Mouse (Mus musculus) liver, embryonic 12.5 days (tissue): ENCODE measurements at regions not wholly inside any gene's neighbourhood (a gene's known extent, or its start where the extent isn't known, plus 50 kb on each side); places are given as distances from the start of the nearest gene placed in this dataset.

Source experiments
- ATAC-seq: fragments of 200-750 bp; cut with Nextera tagmentation; 2 replicates; pipeline ENCODE4 v1.8.0; 2017; ENCODE audit warnings: moderate number of reproducible peaks, mild to moderate bottlenecking, moderate library complexity
- H3K27ac ChIP-seq: fragments of 300-500 bp; sonication (generic); 2 replicates; pipeline ENCODE4 v1.5.1; 2016; ENCODE audit warnings: mild to moderate bottlenecking
- H3K27me3 ChIP-seq: fragments of 300-500 bp; sonication (generic); replicated peaks from 2 replicates; pipeline ENCODE4 v1.6.1; 2016; ENCODE audit warnings: mild to moderate bottlenecking, moderate library complexity
- H3K36me3 ChIP-seq: fragments of 300-500 bp; sonication (generic); 2 replicates; pipeline ENCODE4 v1.6.1; 2016; ENCODE audit warnings: mild to moderate bottlenecking, moderate library complexity
- H3K4me1 ChIP-seq: fragments of 300-500 bp; sonication (generic); 2 replicates; pipeline ENCODE4 v1.6.1; 2016
- H3K4me2 ChIP-seq: fragments of 300-500 bp; sonication (generic); 2 replicates; pipeline ENCODE4 v1.6.1; 2016; ENCODE audit warnings: mild to moderate bottlenecking, moderate library complexity
- H3K4me3 ChIP-seq: fragments of 300-500 bp; sonication (generic); 2 replicates; pipeline ENCODE4 v1.5.1; 2016; ENCODE audit warnings: mild to moderate bottlenecking, moderate library complexity
- H3K9ac ChIP-seq: fragments of 300-500 bp; sonication (generic); 2 replicates; pipeline ENCODE4 v1.6.1; 2016; ENCODE audit warnings: mild to moderate bottlenecking, moderate library complexity
- H3K9me3 ChIP-seq: fragments of 300-500 bp; sonication (generic); replicated peaks from 2 replicates; pipeline ENCODE4 v1.6.1; 2016; ENCODE audit warnings: mild to moderate bottlenecking, moderate library complexity
- WGBS: fragments of 180-500 bp; shearing (Covaris S2); methylation state at CpG from one replicate; pipeline ENCODE4 v1.1.7; 2016; ENCODE audit not compliant: insufficient replicate concordance; 5-methylcytosine and 5-hydroxymethylcytosine counted together

DNA sequence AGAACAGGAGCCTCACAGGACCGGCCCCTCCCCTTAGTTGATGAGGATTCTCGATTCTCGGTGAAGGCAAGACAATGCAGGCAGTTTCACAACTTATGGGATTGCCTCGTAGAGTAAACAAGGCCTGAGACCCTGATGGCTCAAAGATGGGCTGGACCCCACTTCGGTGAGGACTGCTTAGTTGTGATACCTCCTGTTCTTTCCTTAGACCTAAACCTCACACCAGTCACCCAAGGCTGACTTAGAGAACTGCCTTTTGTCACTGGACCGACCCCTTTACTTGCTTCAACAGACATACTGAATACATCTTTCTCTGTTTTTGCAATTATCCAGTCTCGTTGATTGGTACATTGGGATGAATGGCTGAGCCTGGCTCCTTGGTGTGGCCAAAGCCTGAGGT is 192.1 kb downstream of the Cd83 start:
- Histone ChIP-seq H3K27ac (no peak overlapping the region), H3K9ac (no peak overlapping the region), H3K36me3 (no peaks in the 10 kb centered on the region), H3K4me2 (no peak overlapping the region), H3K4me1 (no peaks in the 10 kb centered on the region), H3K4me3 (no peak overlapping the region), H3K9me3 (no peaks in the 10 kb centered on the region), H3K27me3 (no peaks in the 10 kb centered on the region)
- ATAC-seq = no peak
- 40% methylated on average over 7 of the region's 7 CpGs for WGBS

DNA sequence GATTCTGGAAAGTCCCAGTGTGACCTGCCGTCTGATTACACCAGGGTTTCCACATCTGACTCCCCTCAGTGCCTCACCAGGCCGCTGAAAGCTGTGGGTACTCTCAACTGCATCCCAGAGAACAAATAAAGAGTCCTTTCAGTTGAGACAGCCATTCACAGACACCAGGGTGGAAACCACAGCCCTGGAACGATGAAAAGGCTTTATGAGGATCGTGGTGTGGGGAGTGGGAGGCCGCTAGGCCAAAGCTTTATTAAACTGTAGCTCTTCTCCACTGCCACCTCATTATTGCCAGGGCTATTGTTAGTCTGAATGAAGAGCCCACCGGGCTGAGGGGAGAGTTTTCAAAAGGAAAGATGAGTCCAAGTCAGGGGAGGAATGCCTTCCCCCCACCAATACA is 202.8 kb downstream of the Cd83 start:
- Histone ChIP-seq H3K4me1 (no peaks in the 10 kb centered on the region), H3K9ac (no peak overlapping the region), H3K4me2 (no peak overlapping the region), H3K27me3 (no peaks in the 10 kb centered on the region), H3K27ac (no peak overlapping the region), H3K4me3 (no peak overlapping the region), H3K36me3 (no peaks in the 10 kb centered on the region), H3K9me3 (no peaks in the 10 kb centered on the region)
- ATAC-seq = no peak
- WGBS = 67% methylated on average over 6 of the region's 6 CpGs

DNA sequence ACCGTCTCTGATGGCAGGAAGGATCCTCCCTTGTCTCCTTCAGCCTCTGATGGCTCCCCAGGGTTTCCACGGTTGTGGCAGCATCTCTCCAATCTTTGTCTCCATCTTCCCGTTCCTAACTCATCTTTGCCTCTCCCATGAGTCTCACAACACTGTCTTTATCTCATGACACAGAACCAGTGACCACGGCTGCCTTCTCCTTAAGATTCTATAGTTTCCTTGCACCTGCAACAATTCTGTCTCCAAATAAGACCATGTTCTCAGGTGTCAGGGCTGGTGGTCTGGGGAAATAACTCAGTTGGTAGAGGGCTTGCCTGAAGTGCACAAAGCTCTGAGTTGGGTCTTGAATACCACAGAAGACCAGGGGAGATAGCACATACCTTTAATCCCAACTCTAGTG is 203.8 kb downstream of the Cd83 start:
- Histone ChIP-seq H3K9me3 (no peaks in the 10 kb centered on the region), H3K27me3 (no peaks in the 10 kb centered on the region), H3K27ac (no peak overlapping the region), H3K9ac (no peak overlapping the region), H3K4me1 (no peaks in the 10 kb centered on the region), H3K36me3 (no peaks in the 10 kb centered on the region), H3K4me3 (no peak overlapping the region), H3K4me2 (no peak overlapping the region)
- no peak for ATAC-seq
- WGBS = 53% methylated on average over 4 of the region's 4 CpGs

DNA sequence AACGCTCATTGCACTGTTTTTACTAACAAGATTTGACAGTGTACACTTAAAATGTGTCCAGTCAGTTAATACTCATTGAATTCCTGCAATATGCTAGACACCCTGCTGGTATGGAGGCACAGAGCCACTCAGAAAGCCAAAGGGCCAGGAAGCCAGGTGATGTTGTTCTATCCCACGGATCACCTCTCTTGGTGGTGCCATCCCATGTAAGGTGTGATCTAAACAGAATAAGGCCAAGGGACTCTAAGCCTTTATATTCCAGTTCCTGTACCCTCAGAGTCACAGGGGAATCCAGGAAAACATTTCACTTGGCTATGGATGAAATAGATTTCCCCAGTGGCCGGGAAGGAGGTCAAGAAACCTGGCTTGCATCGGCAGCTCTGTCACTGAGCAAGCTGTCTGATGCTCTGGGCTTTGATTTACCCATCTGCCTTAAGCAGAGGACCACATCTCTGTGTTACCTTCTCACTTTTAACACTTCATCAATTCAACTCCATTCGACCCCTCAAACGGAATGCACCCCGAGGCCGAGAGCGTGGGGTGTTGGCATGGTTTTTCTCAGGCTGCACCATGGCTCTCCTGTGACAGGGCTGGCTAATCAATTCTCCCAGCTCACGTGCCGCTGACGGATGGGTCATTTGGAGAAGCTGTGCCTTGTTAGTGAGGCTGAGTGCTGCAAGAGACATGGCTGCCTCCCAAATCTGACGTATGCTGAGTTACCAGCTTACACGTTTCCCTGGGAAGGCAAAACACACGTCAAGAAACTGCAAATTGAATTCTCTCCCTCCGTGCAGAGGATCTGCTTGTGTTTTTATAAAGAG is 205.9 kb downstream of the Cd83 start:
- Histone ChIP-seq H3K36me3 (no peaks in the 10 kb centered on the region), H3K9ac (no peak overlapping the region), H3K27me3 (no peaks in the 10 kb centered on the region), H3K4me2 (no peak overlapping the region), H3K27ac (no peak overlapping the region), H3K4me1 (no peaks in the 10 kb centered on the region), H3K4me3 (no peak overlapping the region), H3K9me3 (no peaks in the 10 kb centered on the region)
- 62% methylated on average over 16 of the region's 16 CpGs for WGBS
- no peak for ATAC-seq

DNA sequence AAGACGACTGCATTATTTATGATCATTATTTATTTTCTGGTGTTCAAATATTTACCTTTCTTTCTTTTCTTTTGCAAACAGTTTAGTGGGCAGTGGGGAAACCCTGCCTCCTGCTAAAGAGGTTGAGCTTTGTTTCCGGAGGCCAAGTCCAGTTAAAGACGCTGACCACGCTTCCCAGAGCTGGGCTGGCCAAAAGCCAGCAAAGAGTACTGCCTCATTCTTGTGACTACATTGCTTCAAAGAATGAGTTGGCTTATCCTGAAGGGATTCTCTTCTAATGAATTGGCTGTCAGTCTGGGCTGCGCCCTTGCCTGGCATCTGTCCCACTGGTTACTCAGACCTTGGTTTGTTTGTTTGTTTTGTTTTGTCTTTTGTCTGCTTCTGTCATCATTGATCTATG is 207.2 kb downstream of the Cd83 start:
- ATAC-seq = no peak
- no peaks in the 10 kb centered on the region for H3K4me1 ChIP-seq
- no peak overlapping the region for H3K27ac ChIP-seq
- no peak overlapping the region for H3K9ac ChIP-seq
- no peaks in the 10 kb centered on the region for H3K36me3 ChIP-seq
- H3K4me2 ChIP-seq = no peak overlapping the region
- no peaks in the 10 kb centered on the region for H3K27me3 ChIP-seq
- no peaks in the 10 kb centered on the region for H3K9me3 ChIP-seq
- WGBS = 52% methylated on average over 5 of the region's 5 CpGs
- no peak overlapping the region for H3K4me3 ChIP-seq

DNA sequence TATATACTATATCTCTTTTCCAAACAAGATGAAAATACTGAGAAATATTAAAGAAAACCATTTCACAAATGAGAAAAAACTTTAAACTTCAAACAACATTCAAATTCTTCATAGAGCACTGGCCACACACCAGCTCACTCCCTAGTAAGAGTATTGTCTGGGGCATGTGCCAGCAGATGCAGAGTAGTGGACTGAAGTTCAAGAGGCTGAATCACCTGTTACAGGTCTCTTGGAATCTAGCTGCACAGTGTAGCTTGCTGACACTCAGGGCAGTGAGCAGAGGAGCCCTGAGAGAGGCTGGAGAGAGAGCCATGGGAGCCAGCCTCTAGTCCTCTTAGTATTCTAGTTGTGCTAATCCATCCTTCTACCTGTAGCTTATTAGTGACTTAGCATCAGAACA is 208.4 kb downstream of the Cd83 start:
- Histone ChIP-seq H3K36me3 (no peaks in the 10 kb centered on the region), H3K9me3 (no peaks in the 10 kb centered on the region), H3K27ac (no peak overlapping the region), H3K4me2 (no peak overlapping the region), H3K4me1 (no peaks in the 10 kb centered on the region), H3K4me3 (no peak overlapping the region), H3K9ac (no peak overlapping the region), H3K27me3 (no peaks in the 10 kb centered on the region)
- no peak for ATAC-seq

DNA sequence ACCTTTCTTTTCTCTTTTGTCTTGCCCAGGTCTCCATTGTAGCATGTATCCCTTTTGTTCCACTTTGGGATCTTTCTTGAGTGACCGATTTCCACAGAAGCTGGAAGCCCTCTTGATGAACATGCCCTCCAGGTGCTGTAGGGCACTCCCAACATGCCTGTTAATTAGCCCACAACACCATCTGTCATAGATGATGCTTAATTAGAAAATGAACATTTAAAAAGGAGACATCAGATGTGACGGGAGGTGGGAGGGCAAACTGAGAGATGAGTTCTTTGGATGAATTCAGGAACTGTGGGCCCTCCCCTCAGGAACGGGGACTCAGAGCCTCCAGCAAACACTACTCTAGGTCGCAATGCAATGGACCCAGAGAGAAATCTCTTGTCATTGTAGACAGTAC is 209.8 kb downstream of the Cd83 start:
- H3K9me3 ChIP-seq = no peaks in the 10 kb centered on the region
- no peaks in the 10 kb centered on the region for H3K27me3 ChIP-seq
- ATAC-seq = no peak
- H3K4me1 ChIP-seq = no peaks in the 10 kb centered on the region
- no peak overlapping the region for H3K27ac ChIP-seq
- H3K4me2 ChIP-seq = no peak overlapping the region
- 71% methylated on average over 4 of the region's 4 CpGs for WGBS
- no peak overlapping the region for H3K4me3 ChIP-seq
- H3K36me3 ChIP-seq = no peaks in the 10 kb centered on the region
- no peak overlapping the region for H3K9ac ChIP-seq

DNA sequence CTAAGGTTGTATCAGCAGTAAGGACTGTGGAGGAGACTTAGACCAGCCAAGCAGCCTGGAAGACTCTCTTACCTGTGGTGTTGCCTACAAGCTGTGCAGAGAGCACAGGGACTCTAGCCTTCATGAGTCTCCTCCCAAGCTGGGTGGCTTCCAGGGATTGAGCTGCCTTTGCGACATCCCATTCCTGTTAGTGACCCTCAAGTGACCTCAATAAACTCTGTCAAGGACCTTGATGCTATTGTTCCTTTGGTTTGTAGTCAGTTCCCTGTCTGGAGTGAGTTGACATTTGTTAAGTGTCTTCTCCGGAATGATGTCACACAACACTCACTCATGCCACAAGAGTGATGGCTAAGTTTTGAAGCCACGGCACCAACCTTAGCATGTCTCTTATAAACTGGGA is 211.0 kb downstream of the Cd83 start:
- WGBS = 52% methylated on average over 3 of the region's 3 CpGs
- no peaks in the 10 kb centered on the region for H3K9me3 ChIP-seq
- H3K9ac ChIP-seq = no peak overlapping the region
- H3K27me3 ChIP-seq = no peaks in the 10 kb centered on the region
- no peak overlapping the region for H3K27ac ChIP-seq
- H3K4me1 ChIP-seq = no peaks in the 10 kb centered on the region
- ATAC-seq = no peak
- H3K36me3 ChIP-seq = no peaks in the 10 kb centered on the region
- H3K4me3 ChIP-seq = no peak overlapping the region
- no peak overlapping the region for H3K4me2 ChIP-seq

DNA sequence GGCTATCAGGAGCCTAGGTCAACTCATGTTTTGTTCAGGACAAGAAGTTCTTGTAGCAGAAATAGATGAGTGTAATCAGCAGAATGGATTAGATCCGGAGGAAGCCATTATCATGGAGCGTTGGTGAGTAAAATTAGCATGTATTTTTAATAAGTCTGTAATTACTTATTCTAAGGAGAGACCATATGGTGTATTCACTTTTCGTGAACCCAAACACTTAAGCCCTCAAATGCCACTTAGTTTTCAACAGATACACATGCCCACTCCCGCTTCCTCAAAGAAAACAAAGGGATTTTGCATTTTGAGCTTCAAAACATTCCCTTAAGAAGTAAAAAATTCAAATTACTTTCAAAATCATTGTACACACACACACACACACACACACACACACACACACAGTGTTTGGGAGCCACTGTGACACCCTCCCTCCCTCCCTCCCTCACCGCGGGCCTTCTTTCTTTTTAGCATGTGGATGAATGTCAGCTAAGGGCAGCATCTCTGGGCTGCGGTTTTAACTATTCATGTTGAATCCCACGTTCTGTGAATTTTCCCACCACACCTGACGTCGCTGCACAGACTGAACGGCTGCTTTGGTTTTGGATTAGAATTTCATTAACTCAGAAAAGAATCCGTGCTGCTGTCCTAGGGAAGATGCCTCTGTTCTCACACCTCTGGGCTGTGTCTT is 217.4 kb downstream of the Cd83 start:
- Histone ChIP-seq H3K27ac (no peak overlapping the region), H3K27me3 (no peaks in the 10 kb centered on the region), H3K9ac (no peak overlapping the region), H3K4me3 (no peak overlapping the region), H3K36me3 (no peaks in the 10 kb centered on the region), H3K4me1 (no peaks in the 10 kb centered on the region), H3K4me2 (no peak overlapping the region), H3K9me3 (0 out of 2 replicates have a peak, but pooled peaks cover 7% of the 10 kb centered on the region)
- 73% methylated on average over 12 of the region's 12 CpGs for WGBS
- no peak for ATAC-seq

DNA sequence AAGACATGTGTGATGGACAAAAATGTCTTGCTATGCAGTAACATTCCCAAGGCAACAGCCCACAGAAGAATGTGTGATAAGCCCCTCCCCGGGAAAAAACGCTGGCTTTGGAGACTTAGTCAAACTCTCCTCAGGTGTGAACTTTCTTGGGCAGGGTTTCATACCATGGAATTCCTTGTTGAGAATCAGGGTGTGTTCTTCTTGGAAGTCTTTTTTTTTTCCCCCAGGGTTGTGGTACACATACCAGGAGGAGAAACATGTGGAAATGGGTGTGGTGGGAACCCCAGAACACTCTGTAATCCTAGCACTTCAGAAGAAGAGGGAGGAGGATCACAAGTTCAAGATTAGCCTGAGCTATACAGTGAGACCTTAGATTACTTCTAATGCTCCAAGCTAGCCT is 228.3 kb downstream of the Cd83 start:
- no peak overlapping the region for H3K9ac ChIP-seq
- no peaks in the 10 kb centered on the region for H3K36me3 ChIP-seq
- no peak overlapping the region for H3K4me3 ChIP-seq
- H3K27ac ChIP-seq = no peak overlapping the region
- WGBS = 75% methylated on average over 2 of the region's 2 CpGs
- H3K9me3 ChIP-seq = no peaks in the 10 kb centered on the region
- no peaks in the 10 kb centered on the region for H3K27me3 ChIP-seq
- no peaks in the 10 kb centered on the region for H3K4me1 ChIP-seq
- no peak overlapping the region for H3K4me2 ChIP-seq
- ATAC-seq = no peak

DNA sequence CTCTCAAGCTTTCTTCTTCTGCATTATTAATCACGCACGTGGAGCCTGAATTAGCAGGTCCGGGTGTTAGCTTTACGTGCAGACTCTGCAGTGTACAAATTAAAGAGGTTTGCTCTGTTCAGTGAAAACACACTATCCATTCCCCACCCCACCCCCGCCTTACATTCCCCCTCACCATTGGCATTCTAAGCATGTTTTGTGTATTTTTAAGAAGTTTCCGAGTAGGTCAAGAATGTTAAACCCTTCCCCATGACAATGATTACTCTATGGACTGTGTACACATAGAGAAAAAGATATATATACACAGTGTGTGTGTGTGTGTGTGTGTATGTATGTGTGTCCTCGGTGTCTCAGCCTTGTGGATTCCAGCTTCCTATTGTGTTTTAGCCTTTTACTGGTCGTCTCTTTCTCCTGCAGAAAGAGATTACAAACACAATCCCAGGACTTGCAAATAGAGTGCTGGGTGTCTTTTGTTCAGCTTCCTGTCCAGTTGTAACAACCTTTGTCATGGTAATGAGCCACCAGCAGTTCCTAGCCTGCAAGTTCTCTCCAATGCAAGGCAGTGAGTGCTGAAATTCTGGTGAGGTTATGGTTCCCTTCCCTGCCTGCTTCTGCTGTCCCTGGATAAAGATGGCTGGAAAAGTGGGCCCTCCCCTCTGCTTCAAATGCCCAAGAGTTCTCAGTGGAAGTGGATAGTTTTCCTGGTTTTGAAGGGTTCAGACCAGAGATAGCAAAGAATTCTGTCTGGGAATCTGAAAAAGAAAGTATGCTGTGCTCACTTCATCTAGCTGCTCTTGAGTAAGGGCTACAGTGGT is 234.1 kb downstream of the Cd83 start:
- Histone ChIP-seq H3K4me1 (no peaks in the 10 kb centered on the region), H3K4me2 (no peak overlapping the region), H3K4me3 (no peak overlapping the region), H3K27me3 (no peaks in the 10 kb centered on the region), H3K9ac (no peak overlapping the region), H3K9me3 (no peaks in the 10 kb centered on the region), H3K36me3 (no peaks in the 10 kb centered on the region), H3K27ac (no peak overlapping the region)
- ATAC-seq = no peak
- WGBS = 47% methylated on average over 8 of the region's 8 CpGs

DNA sequence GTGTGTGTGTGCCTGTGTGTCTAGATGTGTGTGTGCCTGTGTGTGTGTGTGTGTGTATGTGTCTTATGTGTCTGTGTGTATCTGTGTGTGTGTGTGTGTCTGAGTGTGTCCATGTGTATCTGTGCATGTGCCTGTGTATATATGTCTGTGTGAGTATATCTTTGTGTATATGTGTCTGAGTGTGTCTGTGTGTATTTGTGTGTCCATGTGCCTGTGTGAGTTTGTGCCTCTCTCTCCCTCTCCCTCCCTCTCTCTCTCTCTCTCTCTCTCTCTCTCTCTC is 234.7 kb downstream of the Cd83 start:
- Histone ChIP-seq H3K9ac (no peak overlapping the region), H3K4me2 (no peak overlapping the region), H3K27me3 (no peaks in the 10 kb centered on the region), H3K27ac (no peak overlapping the region), H3K4me1 (no peaks in the 10 kb centered on the region), H3K4me3 (no peak overlapping the region), H3K36me3 (no peaks in the 10 kb centered on the region), H3K9me3 (no peaks in the 10 kb centered on the region)
- ATAC-seq = no peak
